Mouse (Mus musculus): ENCODE measurements around the gene Cmtm6. TPM values are rescaled to one million over a fixed set of nuclear protein-coding genes. Genes with fewer than 3 reads are reported as not detected.

Gene Cmtm6
- polyA plus RNA-seq, 1 experiment = 13.2 TPM

GRCm38 (mm10) chr9:114774629-114775028 lies 43.7 kb downstream of the Cmtm6 start:
- Histone ChIP-seq H3K79me2 (ENCODE audit: control insufficient read depth, insufficient read depth) (peaks cover 31% of the 10 kb centered on the region), H3K4me3 (ENCODE audit: insufficient read depth, poor library complexity, severe bottlenecking) (no peak overlapping the region), H3K27me3 (ENCODE audit: control insufficient read depth, insufficient read depth, insufficient read length) (no peaks in the 10 kb centered on the region), H3ac (ENCODE audit: control insufficient read depth, insufficient read length, low read depth) (no peak overlapping the region), H3K79me3 (ENCODE audit: low read depth) (peaks cover 1% of the 10 kb centered on the region), H3K36me3 (ENCODE audit: control insufficient read depth, insufficient read depth) (no peaks in the 10 kb centered on the region)
- TF ChIP-seq MYOD1 (IDR thresholded peaks at IDR 0.05; ENCODE audit: control insufficient read depth, insufficient read length, low read depth) (no peak), CTCF (IDR thresholded peaks at IDR 0.05; ENCODE audit: control insufficient read depth, insufficient read depth, insufficient read length) (no peak), CEBPB (IDR thresholded peaks at IDR 0.05; ENCODE audit: low read depth) (no peak), MYOG (IDR thresholded peaks at IDR 0.05; ENCODE audit: control insufficient read depth, extremely low read depth, insufficient read length) (no peak), USF1 (IDR thresholded peaks at IDR 0.05; ENCODE audit: low read depth) (no peak), FOSL1 (IDR thresholded peaks at IDR 0.05; ENCODE audit: insufficient read depth, low read length, poor library complexity, severe bottlenecking) (no peak), MAX (IDR thresholded peaks at IDR 0.05) (no peak)

GRCm38 (mm10) chr9:114775272-114775671 lies 44.4 kb downstream of the Cmtm6 start:
- no peaks in the 10 kb centered on the region for H3K36me3 ChIP-seq (ENCODE audit: control insufficient read depth, insufficient read depth)
- H3K79me2 ChIP-seq (ENCODE audit: control insufficient read depth, insufficient read depth) = peaks cover 33% of the 10 kb centered on the region
- no peaks in the 10 kb centered on the region for H3K27me3 ChIP-seq (ENCODE audit: control insufficient read depth, insufficient read depth, insufficient read length)
- no peak overlapping the region for H3K4me3 ChIP-seq (ENCODE audit: insufficient read depth, poor library complexity, severe bottlenecking)
- H3ac ChIP-seq (ENCODE audit: control insufficient read depth, insufficient read length, low read depth) = no peak overlapping the region
- TF ChIP-seq FOSL1 (IDR thresholded peaks at IDR 0.05; ENCODE audit: insufficient read depth, low read length, poor library complexity, severe bottlenecking) (no peak), USF1 (IDR thresholded peaks at IDR 0.05; ENCODE audit: low read depth) (no peak), MYOD1 (IDR thresholded peaks at IDR 0.05; ENCODE audit: control insufficient read depth, insufficient read length, low read depth) (no peak)
- peaks cover 1% of the 10 kb centered on the region for H3K79me3 ChIP-seq (ENCODE audit: low read depth)

GRCm38 (mm10) chr9:114776361-114776760 lies 45.4 kb downstream of the Cmtm6 start:
- peaks cover 1% of the 10 kb centered on the region for H3K79me3 ChIP-seq (ENCODE audit: low read depth)
- H3K79me2 ChIP-seq (ENCODE audit: control insufficient read depth, insufficient read depth) = peaks cover 33% of the 10 kb centered on the region
- no peak for TF ChIP-seq MAX (IDR thresholded peaks at IDR 0.05)
- no peak for TF ChIP-seq FOSL1 (IDR thresholded peaks at IDR 0.05; ENCODE audit: insufficient read depth, low read length, poor library complexity, severe bottlenecking)
- TF ChIP-seq USF1 (IDR thresholded peaks at IDR 0.05; ENCODE audit: low read depth) = no peak
- TF ChIP-seq CTCF (IDR thresholded peaks at IDR 0.05; ENCODE audit: control insufficient read depth, insufficient read depth, insufficient read length) = no peak
- no peak for TF ChIP-seq CEBPB (IDR thresholded peaks at IDR 0.05; ENCODE audit: low read depth)
- no peak for TF ChIP-seq MYOG (IDR thresholded peaks at IDR 0.05; ENCODE audit: control insufficient read depth, extremely low read depth, insufficient read length)
- no peak for TF ChIP-seq MYOD1 (IDR thresholded peaks at IDR 0.05; ENCODE audit: control insufficient read depth, insufficient read length, low read depth)
- H3K27me3 ChIP-seq (ENCODE audit: control insufficient read depth, insufficient read depth, insufficient read length) = no peaks in the 10 kb centered on the region
- no peaks in the 10 kb centered on the region for H3K36me3 ChIP-seq (ENCODE audit: control insufficient read depth, insufficient read depth)
- H3K4me3 ChIP-seq (ENCODE audit: insufficient read depth, poor library complexity, severe bottlenecking) = no peak overlapping the region
- no peak overlapping the region for H3ac ChIP-seq (ENCODE audit: control insufficient read depth, insufficient read length, low read depth)

DNA sequence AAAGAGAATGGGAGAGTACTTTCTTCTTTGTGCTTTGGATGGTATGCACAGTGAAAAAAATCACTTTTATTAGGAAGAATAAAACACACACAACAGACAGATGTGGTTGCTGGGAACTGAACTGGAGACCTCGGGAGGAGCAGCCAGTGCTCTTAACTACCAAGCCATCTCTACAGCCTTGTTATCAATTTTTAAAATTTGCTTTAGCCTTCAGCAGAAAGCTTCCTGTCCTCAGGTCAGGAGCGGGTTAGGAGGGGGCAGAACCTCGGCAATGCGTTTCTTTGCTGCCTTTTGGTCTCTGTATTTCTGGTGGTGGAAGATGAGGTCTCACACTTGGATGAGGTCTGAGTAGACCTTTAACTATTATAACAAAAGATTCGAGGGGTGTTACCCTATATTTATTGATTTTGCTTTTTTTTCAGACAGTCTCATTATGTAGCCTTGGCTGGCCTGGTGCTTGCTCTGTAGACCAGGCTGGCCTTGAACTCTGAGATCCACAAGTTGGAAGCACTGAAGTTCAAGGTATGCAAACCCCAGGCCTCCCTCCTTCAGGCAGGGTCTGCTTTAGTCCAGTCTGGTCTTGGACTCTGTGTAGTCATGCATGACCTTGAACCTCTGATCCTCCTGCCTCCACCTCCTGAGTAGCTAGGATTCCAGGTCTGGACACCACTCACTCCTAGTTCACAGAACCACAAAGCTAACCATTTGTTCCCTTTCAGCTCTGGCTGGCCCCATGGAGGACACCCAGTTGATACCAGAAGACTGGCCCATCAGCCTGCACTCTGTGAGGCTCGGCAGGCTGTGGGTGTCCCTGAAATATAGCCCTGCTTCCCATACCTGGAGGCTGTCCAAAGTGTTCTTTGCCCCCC lies 46.5 kb downstream of the Cmtm6 start:
- TF ChIP-seq MYOD1 (IDR thresholded peaks at IDR 0.05; ENCODE audit: control insufficient read depth, insufficient read length, low read depth) = no peak
- TF ChIP-seq MYOG (IDR thresholded peaks at IDR 0.05; ENCODE audit: control insufficient read depth, extremely low read depth, insufficient read length) = no peak
- TF ChIP-seq USF1 (IDR thresholded peaks at IDR 0.05; ENCODE audit: low read depth) = no peak
- TF ChIP-seq CEBPB (IDR thresholded peaks at IDR 0.05; ENCODE audit: low read depth) = no peak
- TF ChIP-seq CTCF (IDR thresholded peaks at IDR 0.05; ENCODE audit: control insufficient read depth, insufficient read depth, insufficient read length) = no peak
- no peak for TF ChIP-seq FOSL1 (IDR thresholded peaks at IDR 0.05; ENCODE audit: insufficient read depth, low read length, poor library complexity, severe bottlenecking)
- no peak for TF ChIP-seq MAX (IDR thresholded peaks at IDR 0.05)
- Histone ChIP-seq H3K4me3 (ENCODE audit: insufficient read depth, poor library complexity, severe bottlenecking) (no peak overlapping the region), H3K79me2 (ENCODE audit: control insufficient read depth, insufficient read depth) (peaks cover 33% of the 10 kb centered on the region), H3K27me3 (ENCODE audit: control insufficient read depth, insufficient read depth, insufficient read length) (no peaks in the 10 kb centered on the region), H3K36me3 (ENCODE audit: control insufficient read depth, insufficient read depth) (no peaks in the 10 kb centered on the region), H3K79me3 (ENCODE audit: low read depth) (no peaks in the 10 kb centered on the region), H3ac (ENCODE audit: control insufficient read depth, insufficient read length, low read depth) (no peak overlapping the region)

DNA sequence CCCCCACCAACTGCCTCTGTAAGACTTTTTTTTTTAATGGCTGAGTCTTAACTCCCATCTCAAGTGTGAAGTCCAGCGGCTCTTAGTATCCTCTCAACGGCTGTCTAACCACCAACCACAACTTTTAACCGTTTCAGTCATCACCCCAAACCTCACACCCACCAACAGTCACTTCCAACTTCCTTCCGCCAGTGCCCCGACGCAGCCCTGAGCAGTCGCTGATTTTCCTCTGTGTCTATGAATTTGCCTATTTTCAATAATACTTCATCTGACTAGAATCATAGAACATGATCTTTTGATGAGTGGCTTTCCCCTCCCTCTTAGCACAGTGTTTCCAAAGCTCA lies 47.1 kb downstream of the Cmtm6 start:
- no peak overlapping the region for H3ac ChIP-seq (ENCODE audit: control insufficient read depth, insufficient read length, low read depth)
- H3K79me3 ChIP-seq (ENCODE audit: low read depth) = no peaks in the 10 kb centered on the region
- H3K36me3 ChIP-seq (ENCODE audit: control insufficient read depth, insufficient read depth) = no peaks in the 10 kb centered on the region
- TF ChIP-seq FOSL1 (IDR thresholded peaks at IDR 0.05; ENCODE audit: insufficient read depth, low read length, poor library complexity, severe bottlenecking) (no peak), USF1 (IDR thresholded peaks at IDR 0.05; ENCODE audit: low read depth) (no peak), MYOD1 (IDR thresholded peaks at IDR 0.05; ENCODE audit: control insufficient read depth, insufficient read length, low read depth) (no peak), MAX (IDR thresholded peaks at IDR 0.05) (no peak), CTCF (IDR thresholded peaks at IDR 0.05; ENCODE audit: control insufficient read depth, insufficient read depth, insufficient read length) (no peak), CEBPB (IDR thresholded peaks at IDR 0.05; ENCODE audit: low read depth) (no peak), MYOG (IDR thresholded peaks at IDR 0.05; ENCODE audit: control insufficient read depth, extremely low read depth, insufficient read length) (no peak)
- H3K27me3 ChIP-seq (ENCODE audit: control insufficient read depth, insufficient read depth, insufficient read length) = no peaks in the 10 kb centered on the region
- H3K79me2 ChIP-seq (ENCODE audit: control insufficient read depth, insufficient read depth) = peaks cover 33% of the 10 kb centered on the region
- no peak overlapping the region for H3K4me3 ChIP-seq (ENCODE audit: insufficient read depth, poor library complexity, severe bottlenecking)

Measured in C2C12 (cell line).